10 mouse cellular contexts compared by ENCODE assay signal in genomic region chr16:13330221-13330659, GRCm38 (mm10).
DNase-seq lines count a peak whose midpoint lies in the region; ATAC-seq and TF ChIP-seq lines count a peak whose summit lies in the region.
"Had no signal": no experiment of that assay in that cellular context is flagged by ENCODE, and none has a peak within 500 bp of the region (broad histone marks: within the 10 kb centered on the region; RNA-seq: fewer than 3 reads in every experiment).

No protein-coding gene starts in this region.

- WGBS in heart, embryonic 10.5 days: 75% methylated on average over 6 of the region's 6 CpGs
- 74% methylated on average over 6 of the region's 6 CpGs for WGBS in liver, postnatal 0 days (ENCODE audit: insufficient replicate concordance)

- no peaks in the 10 kb centered on the region for H3K9me3 ChIP-seq in heart, embryonic 10.5 days
- H3K9me3 ChIP-seq in liver, postnatal 0 days (ENCODE audit: low read length): no peaks in the 10 kb centered on the region
- H3K9me3 ChIP-seq: embryonic facial prominence, embryonic 12.5 days; limb, embryonic 15.5 days had no signal

- 0 out of 2 replicates have a peak, but pooled peaks cover 8% of the 10 kb centered on the region for H3K36me3 ChIP-seq in heart, embryonic 10.5 days
- peaks cover 10% of the 10 kb centered on the region for H3K36me3 ChIP-seq in liver, postnatal 0 days (replicated peaks; ENCODE audit: insufficient read depth, low read length)

- peak; percentile 3; the same call in 1 of the 2 replicates for TF ChIP-seq EP300 in liver, postnatal 0 days (IDR thresholded peaks at IDR 0.05; ENCODE audit: low read depth)

- no peak for TF ChIP-seq CTCF in liver, postnatal 0 days (IDR thresholded peaks at IDR 0.05; ENCODE audit: low read depth)

- DNase-seq in gastrocnemius, postnatal 10 days: peak; percentile 16
- no peak for DNase-seq in gastrocnemius, postnatal 4 days (ENCODE audit: low spot score in 2 of 2)
- peak; percentile 46 for DNase-seq in brain, adult 2 months (ENCODE audit: low read depth, low spot score)
- no peak for DNase-seq in heart, embryonic 10.5 days (ENCODE audit: low spot score)
- peak; percentile 44 for DNase-seq in liver, postnatal 0 days
- DNase-seq in urinary bladder, adult 2 months (ENCODE audit: low spot score): no peak
- DNase-seq in thymus, postnatal 10 days (ENCODE audit: low spot score in 2 of 2): no peak

- no peak overlapping the region for H3K4me2 ChIP-seq in liver, postnatal 0 days (ENCODE audit: low read depth, low read length)
- H3K4me2 ChIP-seq: embryonic facial prominence, embryonic 12.5 days; limb, embryonic 15.5 days had no signal

- ATAC-seq in liver, postnatal 0 days: peak; percentile 78
- ATAC-seq in monocyte, adult 5-6 weeks (replicated peaks; ENCODE audit: insufficient number of reproducible peaks, low FRiP score, low TSS enrichment, poor library complexity, severe bottlenecking): no peak

- peaks cover 25% of the 10 kb centered on the region for H3K4me1 ChIP-seq in heart, embryonic 10.5 days
- H3K4me1 ChIP-seq in liver, postnatal 0 days (ENCODE audit: insufficient read depth): peaks cover 13% of the 10 kb centered on the region
- H3K4me1 ChIP-seq: embryonic facial prominence, embryonic 12.5 days had no signal

- no peaks in the 10 kb centered on the region for H3K27me3 ChIP-seq in heart, embryonic 10.5 days (ENCODE audit: insufficient read depth, poor library complexity, severe bottlenecking)
- no peaks in the 10 kb centered on the region for H3K27me3 ChIP-seq in liver, postnatal 0 days (ENCODE audit: insufficient read depth, low read length)
- H3K27me3 ChIP-seq: embryonic facial prominence, embryonic 12.5 days; limb, embryonic 15.5 days had no signal

- H3K9ac ChIP-seq in liver, postnatal 0 days (replicated peaks): no peak overlapping the region
- H3K9ac ChIP-seq: embryonic facial prominence, embryonic 12.5 days; limb, embryonic 15.5 days had no signal

- H3K4me3 ChIP-seq in heart, embryonic 10.5 days: no peak overlapping the region
- no peak overlapping the region for H3K4me3 ChIP-seq in liver, postnatal 0 days (ENCODE audit: low read depth, low read length)
- H3K4me3 ChIP-seq: embryonic facial prominence, embryonic 12.5 days; limb, embryonic 15.5 days had no signal

- H3K27ac ChIP-seq in heart, embryonic 10.5 days: peak overlapping the region; percentile 36; the same call in 1 of the 2 replicates
- H3K27ac ChIP-seq in liver, postnatal 0 days (ENCODE audit: low read depth): peak overlapping the region; percentile 31; the same call in 1 of the 2 replicates
- H3K27ac ChIP-seq: embryonic facial prominence, embryonic 12.5 days; limb, embryonic 15.5 days had no signal

Comparison
In these comparisons a context has a peak if more than half of its experiments do, and no peak if none do; other contexts are left out.
1. DNase-seq: peak in gastrocnemius, postnatal 10 days (single experiment), brain, adult 2 months (single experiment) and liver, postnatal 0 days (single experiment); none in gastrocnemius, postnatal 4 days (0 of 2), heart, embryonic 10.5 days (single experiment), urinary bladder, adult 2 months (single experiment) and thymus, postnatal 10 days (0 of 2).